Mouse (Mus musculus): Measurements from ENCODE around the gene Aacs.

Gene Aacs

GRCm38 (mm10) chr5:125533225-125533900 lies 57.7 kb downstream of the Aacs start:
- no peak for DNase-seq (ENCODE audit: low spot score in 2 of 2)

- no peak for DNase-seq (ENCODE audit: low spot score in 2 of 2)
Observed at GRCm38 (mm10) chr5:125534168-125534610, 58.6 kb downstream of the Aacs start.

GRCm38 (mm10) chr5:125534611-125535324 lies 59.2 kb downstream of the Aacs start:
- no peak for DNase-seq (ENCODE audit: low spot score in 2 of 2)

- no peak for DNase-seq (ENCODE audit: low spot score in 2 of 2)
Observed at GRCm38 (mm10) chr5:125545090-125545489, 69.5 kb downstream of the Aacs start.

- no peak for DNase-seq (ENCODE audit: low spot score in 2 of 2)
Observed at GRCm38 (mm10) chr5:125546293-125546692, 70.7 kb downstream of the Aacs start.

- DNase-seq (ENCODE audit: low spot score in 2 of 2): no peak
Observed at GRCm38 (mm10) chr5:125549750-125550489, 74.3 kb downstream of the Aacs start.

- DNase-seq (ENCODE audit: low spot score in 2 of 2): no peak
Observed at GRCm38 (mm10) chr5:125555732-125556131, 80.1 kb downstream of the Aacs start.

GRCm38 (mm10) chr5:125563492-125563891 lies 87.9 kb downstream of the Aacs start:
- DNase-seq (ENCODE audit: low spot score in 2 of 2): no peak

GRCm38 (mm10) chr5:125565725-125566124 lies 90.1 kb downstream of the Aacs start:
- no peak for DNase-seq (ENCODE audit: low spot score in 2 of 2)

Measured in cerebellum, postnatal 4 days (tissue).